Mouse (Mus musculus) thymus, adult 2 months (tissue): ENCODE measurements at regions not wholly inside any gene's neighbourhood (a gene's known extent, or its start where the extent isn't known, plus 50 kb on each side); places are given as distances from the start of the nearest gene placed in this dataset.

Experiments
- CTCF ChIP-seq: fragments of 200-500 bp; IDR thresholded peaks from 2 replicates; pipeline ENCODE4 v1.5.1; 2012; ENCODE audit warnings: mild to moderate bottlenecking, control low read depth, low read length, moderate library complexity, borderline replicate concordance; ENCODE audit not compliant: control insufficient read depth, poor library complexity, insufficient read depth; ENCODE audit errors: extremely low read depth
- POLR2A ChIP-seq: fragments of 200-500 bp; IDR thresholded peaks from 2 replicates; pipeline ENCODE4 v1.6.1; 2012; ENCODE audit warnings: mild to moderate bottlenecking, low read length, control low read depth, moderate library complexity; ENCODE audit not compliant: control insufficient read depth, poor library complexity, insufficient read depth; ENCODE audit errors: extremely low read depth

DNA sequence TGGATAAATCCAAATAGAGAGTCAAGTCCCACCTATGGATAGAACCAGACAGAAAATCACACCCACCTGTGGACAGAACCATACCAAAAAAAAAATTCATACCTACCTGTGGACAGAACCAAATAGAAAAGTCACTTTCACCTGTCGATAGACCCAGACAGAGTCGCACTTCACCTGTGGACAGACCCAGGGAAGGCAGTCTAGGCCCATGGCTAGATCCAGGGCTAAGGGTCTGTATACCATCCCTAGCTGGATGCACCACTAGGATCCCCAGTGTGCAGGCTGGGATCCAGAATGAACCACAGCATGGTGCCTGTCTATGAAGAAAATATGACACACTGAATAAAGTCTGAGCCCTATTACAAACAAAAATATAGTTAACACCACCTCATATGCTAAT is 246.9 kb upstream of the Zdhhc25 start:
- TF ChIP-seq CTCF (no peak), POLR2A (no peak)
